ENCODE assay signal across 8 mouse cellular contexts in genomic region chr7:67421476-67422186, GRCm38 (mm10). TPM values are rescaled to one million over a fixed set of nuclear protein-coding genes. Genes with fewer than 3 reads are reported as not detected.
DNase-seq lines count a peak whose midpoint lies in the region.

No protein-coding gene starts in this region.

- peak; percentile 17 for DNase-seq in cerebellum, adult 9-11 months
- DNase-seq in cerebellum, adult 8-10 months, result no peak
- peak; percentile 61 for DNase-seq in ovary, adult 18-20 months (ENCODE audit: low spot score)
- no peak for DNase-seq in ovary, postnatal 10 days (ENCODE audit: low spot score)
- peak; percentile 82 for DNase-seq in heart, adult 8-10 months (ENCODE audit: low spot score)
- peak; percentile 51 to 61 for DNase-seq in kidney, postnatal 36 days
- DNase-seq in natural killer cell, adult 2 months (ENCODE audit: low spot score in 2 of 2), result peak; percentile 67 to 81
- no peak for DNase-seq in spleen, adult 12 weeks (ENCODE audit: low spot score)

RNA-seq across cellular contexts. Expression of gene Mef2a, which starts 49.0 kb away (rescaled TPM):
- total RNA-seq in heart, adult 8-10 months (2022), result 100 to 1,000 TPM; 134 to 141 (median 140) TPM

Comparison
In these comparisons a context has a peak if more than half of its experiments do, and no peak if none do; other contexts are left out.
1. DNase-seq: peak in cerebellum, adult 9-11 months (single experiment), ovary, adult 18-20 months (single experiment), heart, adult 8-10 months (single experiment), kidney, postnatal 36 days (2 of 2) and natural killer cell, adult 2 months (2 of 2); none in cerebellum, adult 8-10 months (single experiment), ovary, postnatal 10 days (single experiment) and spleen, adult 12 weeks (single experiment).